Mouse (Mus musculus) layer of hippocampus, postnatal 25 days (tissue): ENCODE data around the gene Olfr434. TPM values are rescaled to one million over a fixed set of nuclear protein-coding genes. Genes with fewer than 3 reads are reported as not detected.
"Not testable (repeated sequence)": the region's sequence is repeated elsewhere in the genome, so short reads cannot be mapped to it uniquely, and the experiment has no call there.

Experiments
- DNase-seq, 2 experiments: peaks; one replicate each; pipeline ENCODE4 v3.0.0; 2022; ENCODE audit warnings: mixed read lengths in 2 of 2, low spot score in 1 of 2; ENCODE audit errors: extremely low spot score in 1 of 2
- total RNA-seq, 2 experiments: library from RNA; stranded (reverse); gene quantifications; 2 replicates each; pipeline ENCODE4 v1.2.3; 2021

The Olfr434 gene
- total RNA-seq, result not detected

- DNase-seq, result not testable (repeated sequence)
Observed at GRCm38 (mm10) chr6:43212873-43213272, at the start of gene Olfr434. TSS of gene Olfr434 (plus strand) at chr6:43213021.

GRCm38 (mm10) chr6:43167246-43167645 lies 45.6 kb upstream of the Olfr434 start:
- DNase-seq, result no peak

DNA sequence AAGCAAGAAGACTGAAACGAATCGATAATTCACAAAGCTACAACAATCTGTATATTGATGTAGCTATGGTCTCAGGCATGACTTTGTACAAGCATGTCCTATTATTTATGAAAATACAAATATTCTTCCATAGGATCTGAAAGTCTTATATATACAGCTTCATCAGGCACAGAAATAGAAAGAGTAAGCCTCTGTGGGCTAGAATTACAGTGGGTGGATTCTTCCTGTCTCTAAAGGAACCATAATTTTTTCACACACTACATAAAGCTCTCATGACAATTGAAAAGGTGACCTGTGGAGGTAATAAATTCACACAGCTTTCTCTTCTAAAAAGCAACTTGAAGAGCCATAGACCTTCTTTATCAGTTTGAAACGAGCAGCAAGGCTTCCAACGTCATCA lies 41.0 kb upstream of the Olfr434 start, which contains the start of gene Olfr13:
Gene Olfr13 (plus strand): TSS at position 301 of the 400 bp plus-strand sequence.
- no peak for DNase-seq

- DNase-seq, result no peak
Observed at GRCm38 (mm10) chr6:43178129-43178528, 34.7 kb upstream of the Olfr434 start.

DNA sequence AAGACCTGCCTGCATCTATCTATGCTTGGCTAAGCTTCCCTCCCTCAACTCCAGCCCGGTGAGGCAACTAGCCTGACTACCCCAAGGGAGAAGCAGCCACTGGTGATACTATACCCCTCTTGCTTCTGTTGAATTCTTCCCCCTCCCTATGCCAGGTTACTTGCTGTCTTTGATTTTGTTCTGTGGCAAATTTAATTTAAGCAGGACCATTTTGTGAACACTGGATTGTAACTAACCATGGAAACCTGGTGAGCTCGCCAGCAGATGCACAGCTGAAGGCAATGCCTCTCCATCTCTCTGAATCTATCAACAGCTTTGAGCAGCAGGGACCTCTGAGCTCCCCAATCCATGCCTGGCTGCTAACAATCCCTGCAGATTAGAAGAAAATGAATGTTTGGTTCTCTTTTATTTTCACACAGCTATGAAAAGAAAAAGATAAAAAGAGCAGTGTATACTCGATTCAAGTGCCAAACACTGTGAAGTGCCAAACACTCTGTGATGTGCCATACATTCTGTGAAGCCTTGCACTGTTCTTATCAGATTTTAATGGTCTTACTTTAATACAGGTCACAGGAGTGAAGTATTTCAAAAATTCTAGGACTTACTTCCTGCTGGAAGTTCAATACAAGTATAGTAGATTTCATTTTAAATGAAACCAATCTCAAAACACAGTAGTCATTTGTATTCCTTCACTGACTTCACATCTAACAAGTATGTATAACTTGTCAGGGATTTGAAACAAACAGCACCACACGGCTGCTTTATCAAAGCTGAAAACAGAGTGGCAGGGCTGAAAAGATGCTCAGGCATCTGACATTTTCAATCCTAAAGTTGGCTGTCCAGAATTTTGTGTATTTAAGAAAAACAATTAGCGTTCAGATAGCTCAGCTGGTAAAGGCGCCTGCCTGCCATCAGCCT lies 34.0 kb upstream of the Olfr434 start:
- no peak for DNase-seq

GRCm38 (mm10) chr6:43190986-43191385 lies 21.8 kb upstream of the Olfr434 start:
- no peak for DNase-seq

DNA sequence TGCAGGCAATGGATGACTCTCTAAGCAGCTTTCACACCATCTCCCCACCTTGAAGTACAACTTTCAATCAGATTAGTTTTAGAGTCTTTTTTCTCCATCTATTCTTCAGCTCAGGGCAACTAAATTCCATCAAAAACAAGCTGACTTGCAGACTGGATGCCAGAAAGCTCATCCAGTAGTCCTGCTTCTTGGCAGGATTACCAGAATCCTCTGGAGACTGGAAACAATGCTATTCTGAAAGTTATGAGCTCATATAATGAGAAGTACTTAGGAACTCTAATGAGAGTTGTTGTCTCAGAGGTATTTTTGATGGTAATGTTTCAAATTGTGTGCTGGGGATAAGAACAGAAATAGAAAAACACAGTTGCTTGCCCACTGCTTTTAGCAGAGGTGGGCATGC lies 16.0 kb upstream of the Olfr434 start, which contains the start of gene Olfr435:
Gene Olfr435 (plus strand): TSS at position 366 of the 400 bp plus-strand sequence.
- no peak for DNase-seq

GRCm38 (mm10) chr6:43198094-43198493 lies 14.7 kb upstream of the Olfr434 start:
- DNase-seq, result no peak

GRCm38 (mm10) chr6:43202786-43203185 lies 10.0 kb upstream of the Olfr434 start:
- no peak for DNase-seq

DNA sequence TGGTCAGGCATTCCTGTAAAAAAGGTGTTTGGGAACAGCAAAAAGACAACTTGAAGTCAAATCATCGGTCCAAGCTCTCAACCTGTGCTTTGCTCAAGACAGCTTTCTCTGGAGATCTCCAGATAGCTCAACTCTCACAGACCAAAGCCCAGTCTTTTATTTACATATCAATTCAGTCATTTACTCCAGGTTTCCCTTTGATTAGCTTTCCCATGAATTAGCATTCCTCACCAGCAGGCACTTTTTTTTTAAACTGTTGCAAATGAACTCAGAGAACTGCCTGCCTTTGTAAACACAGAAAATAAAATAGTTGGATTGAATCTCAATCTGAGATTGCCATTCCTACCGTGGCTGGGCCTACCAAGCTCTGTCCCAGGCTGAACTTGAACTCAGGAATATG lies 7.5 kb upstream of the Olfr434 start:
- no peak for DNase-seq

- not testable (repeated sequence) for DNase-seq
Observed at GRCm38 (mm10) chr6:43231255-43231654, 18.4 kb downstream of the Olfr434 start, which contains the start of gene Olfr47. TSS of gene Olfr47 (plus strand) at chr6:43231529.

GRCm38 (mm10) chr6:43242061-43242460 lies 29.2 kb downstream of the Olfr434 start:
- no peak for DNase-seq

DNA sequence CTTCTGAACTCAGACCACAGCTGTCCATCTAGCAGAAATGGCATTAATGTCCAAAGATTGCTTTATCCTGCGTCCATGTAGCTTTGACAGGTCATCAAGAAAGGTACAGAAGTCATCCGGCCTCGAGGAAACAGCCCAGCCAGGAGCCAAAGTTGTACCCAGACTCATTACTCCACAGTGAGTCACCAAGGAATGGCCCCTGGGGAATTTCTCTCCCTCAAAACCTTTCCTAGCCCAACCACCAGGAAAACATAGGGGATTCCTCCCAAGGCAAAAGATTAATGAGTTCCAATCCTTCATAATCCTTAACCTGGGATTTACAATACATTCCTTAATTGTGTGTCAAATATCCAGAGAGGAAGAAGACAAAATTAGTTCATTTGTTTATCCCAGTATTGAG lies 34.6 kb downstream of the Olfr434 start:
- no peak for DNase-seq

- DNase-seq, result no peak
Observed at GRCm38 (mm10) chr6:43252994-43253393, 40.2 kb downstream of the Olfr434 start.

DNA sequence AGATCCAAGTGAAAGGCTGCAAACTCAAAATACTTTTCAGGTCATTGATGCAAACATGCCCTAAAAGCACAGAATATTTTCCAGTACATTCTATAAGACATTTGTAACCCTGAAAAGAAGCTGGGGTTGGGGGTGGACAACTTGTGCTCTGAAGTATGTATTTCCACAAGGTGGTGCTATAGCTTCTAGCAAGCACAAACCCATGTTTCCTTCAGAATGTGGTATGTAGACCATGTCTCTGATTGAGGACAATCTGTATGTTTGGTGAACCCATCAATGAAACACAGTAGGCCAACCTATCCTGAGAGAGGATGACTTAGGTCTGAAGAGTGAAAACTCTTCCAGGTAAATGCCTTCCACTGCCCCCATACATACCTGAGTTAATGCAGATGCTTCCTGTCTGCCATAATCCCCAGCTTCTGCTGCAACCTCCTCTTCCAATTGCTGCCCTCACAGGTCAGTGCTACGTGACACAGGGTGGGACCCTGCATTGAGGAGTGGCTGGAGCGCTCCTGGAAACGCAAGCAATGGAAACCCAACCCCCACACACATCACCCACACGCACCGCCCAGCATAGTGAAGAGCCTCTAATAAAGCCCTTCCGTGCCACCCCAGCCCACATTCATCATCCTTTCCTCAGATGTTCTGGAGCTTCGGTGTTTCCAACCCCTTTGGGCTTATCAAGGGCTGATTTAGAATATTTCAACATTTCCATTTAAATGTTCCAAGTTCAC lies 41.5 kb downstream of the Olfr434 start:
- no peak for DNase-seq

DNA sequence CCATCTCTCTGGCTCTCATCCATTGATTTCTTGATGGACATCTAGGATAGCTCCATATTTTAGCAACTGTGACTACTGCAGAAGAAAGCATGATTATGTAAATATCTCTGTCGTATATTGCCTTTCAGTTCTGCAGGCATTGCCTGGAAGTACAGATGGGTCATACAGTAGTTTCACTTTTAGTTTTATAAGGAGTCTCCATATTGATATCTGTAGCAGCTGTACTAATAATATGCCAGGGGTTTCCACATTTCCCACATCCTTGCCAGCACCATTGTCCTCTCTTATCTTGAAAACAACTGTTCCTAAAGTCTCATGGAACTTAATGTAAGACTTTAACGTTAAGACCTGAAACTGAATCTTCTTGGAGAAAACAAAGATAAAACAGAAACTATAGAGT lies 47.9 kb downstream of the Olfr434 start:
- no peak for DNase-seq

DNA sequence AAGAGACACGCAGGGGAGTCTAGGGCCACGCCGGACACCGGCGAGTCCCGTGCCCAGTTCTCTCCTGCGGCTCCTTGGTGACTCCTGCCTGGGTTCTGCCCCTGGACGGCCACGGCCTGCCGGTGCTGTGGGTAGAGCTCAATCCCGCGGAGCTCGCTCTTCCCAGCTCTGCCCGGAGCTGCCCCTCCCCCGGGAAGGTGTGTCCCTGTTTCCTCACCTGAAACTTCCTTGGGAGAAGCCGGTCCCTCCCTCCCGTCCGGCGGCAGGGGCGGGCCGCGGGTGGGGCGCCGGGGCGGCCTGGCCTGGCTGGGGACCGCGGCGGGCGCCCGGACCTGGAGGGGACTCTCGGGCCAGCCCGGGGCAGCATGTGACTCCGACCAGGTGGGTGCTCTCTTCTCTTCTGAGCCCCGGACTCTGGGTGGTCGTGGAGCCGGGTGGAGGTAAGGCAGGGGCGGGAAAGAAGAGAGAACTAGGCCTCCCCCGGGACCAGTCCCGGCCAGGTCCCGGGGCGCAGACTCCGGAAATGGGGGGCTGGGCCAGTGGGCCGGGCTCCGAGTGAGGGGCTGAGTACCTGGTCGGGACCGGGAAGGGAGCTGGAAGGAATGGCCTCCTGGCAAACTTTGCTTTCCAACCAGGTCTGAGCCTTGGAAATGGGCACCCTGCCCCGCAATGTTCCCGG lies 52.7 kb downstream of the Olfr434 start, which contains the start of gene Arhgef5:
Gene Arhgef5 (plus strand): TSS at position 220 of the 679 bp plus-strand sequence.
- no peak for DNase-seq

GRCm38 (mm10) chr6:43266356-43266755 lies 53.5 kb downstream of the Olfr434 start:
- no peak for DNase-seq
